Mouse (Mus musculus): ENCODE results near the gene Chrne. TPM values are rescaled to one million over a fixed set of nuclear protein-coding genes. Genes with fewer than 3 reads are reported as not detected.
A peak's percentile ranks its signal among the peaks of the same experiment; 100 is the strongest.
"Not testable (repeated sequence)": the region's sequence is repeated elsewhere in the genome, so short reads cannot be mapped to it uniquely, and the experiment has no call there.

Gene Chrne
- polyA plus RNA-seq, 1 experiment, result 0.99 TPM

DNA sequence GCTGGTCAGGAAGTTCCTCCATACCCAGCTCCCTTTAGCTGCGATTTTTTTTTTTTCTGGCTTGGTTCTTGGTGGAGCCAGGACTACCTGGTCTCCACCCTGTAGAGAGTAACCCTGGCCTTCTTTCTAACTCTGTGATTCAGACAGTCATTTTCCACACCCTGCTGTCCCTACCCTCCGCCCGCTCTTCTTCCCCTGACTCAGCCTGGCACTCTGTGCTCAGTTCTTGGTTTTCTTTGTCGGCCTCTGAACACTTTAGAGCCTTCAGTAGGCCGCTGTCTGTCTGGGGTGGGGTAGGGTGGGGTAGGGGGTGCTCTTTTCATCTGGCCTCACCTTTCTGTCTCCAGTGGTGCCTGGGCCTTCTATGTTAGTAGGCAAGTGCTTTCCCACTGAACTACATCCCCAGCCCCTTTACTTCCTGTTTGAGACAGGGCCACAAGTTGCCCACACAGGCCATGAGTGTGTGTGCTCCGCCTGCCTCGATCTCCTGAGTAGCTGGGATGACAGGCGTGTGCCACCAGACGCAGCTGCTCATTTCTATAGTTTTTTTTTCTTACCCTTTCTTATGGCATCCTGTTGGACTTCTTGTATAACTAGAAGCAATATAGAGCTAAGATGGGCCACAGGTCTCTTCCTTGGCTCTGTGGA is 39.2 kb downstream of the Chrne start:
- TF ChIP-seq CTCF (IDR thresholded peaks at IDR 0.05; ENCODE audit: extremely low read depth, insufficient read depth, insufficient read length, insufficient replicate concordance) (no peak), POLR2A (IDR thresholded peaks at IDR 0.05; ENCODE audit: low read depth, low read length) (no peak)
- Histone ChIP-seq H3K27me3 (ENCODE audit: control insufficient read depth, insufficient read depth, low read length) (no peaks in the 10 kb centered on the region), H3K36me3 (ENCODE audit: control insufficient read depth, insufficient read depth, low read length) (no peaks in the 10 kb centered on the region), H3K27ac (ENCODE audit: insufficient read depth, low read length) (peak overlapping the region; percentile 46), H3K4me3 (ENCODE audit: extremely low read depth, insufficient read depth, insufficient read length) (no peak overlapping the region), H3K4me1 (ENCODE audit: control insufficient read depth, insufficient read depth, insufficient read length) (peaks cover 7% of the 10 kb centered on the region; the same call in 1 of the 2 replicates)
- 41% methylated on average over 9 of the region's 9 CpGs for WGBS
- no peak for DNase-seq (ENCODE audit: low read depth in 1 of 2, low spot score in 2 of 2)

GRCm38 (mm10) chr11:70578962-70579361 is 40.1 kb downstream of the Chrne start:
- no peak overlapping the region for H3K27ac ChIP-seq (ENCODE audit: insufficient read depth, low read length)
- TF ChIP-seq CTCF (IDR thresholded peaks at IDR 0.05; ENCODE audit: extremely low read depth, insufficient read depth, insufficient read length, insufficient replicate concordance), result no peak
- TF ChIP-seq POLR2A (IDR thresholded peaks at IDR 0.05; ENCODE audit: low read depth, low read length), result no peak
- no peaks in the 10 kb centered on the region for H3K27me3 ChIP-seq (ENCODE audit: control insufficient read depth, insufficient read depth, low read length)
- no peak for DNase-seq (ENCODE audit: low read depth in 1 of 2, low spot score in 2 of 2)
- H3K4me1 ChIP-seq (ENCODE audit: control insufficient read depth, insufficient read depth, insufficient read length), result peaks cover 7% of the 10 kb centered on the region; the same call in 1 of the 2 replicates
- 80% methylated on average over 6 of the region's 6 CpGs for WGBS
- H3K36me3 ChIP-seq (ENCODE audit: control insufficient read depth, insufficient read depth, low read length), result peaks cover 2% of the 10 kb centered on the region
- no peak overlapping the region for H3K4me3 ChIP-seq (ENCODE audit: extremely low read depth, insufficient read depth, insufficient read length)

GRCm38 (mm10) chr11:70577201-70577600 is 41.8 kb downstream of the Chrne start:
- Histone ChIP-seq H3K36me3 (ENCODE audit: control insufficient read depth, insufficient read depth, low read length) (peaks cover 5% of the 10 kb centered on the region), H3K27me3 (ENCODE audit: control insufficient read depth, insufficient read depth, low read length) (no peaks in the 10 kb centered on the region), H3K4me1 (ENCODE audit: control insufficient read depth, insufficient read depth, insufficient read length) (peaks cover 7% of the 10 kb centered on the region; the same call in 1 of the 2 replicates), H3K27ac (ENCODE audit: insufficient read depth, low read length) (no peak overlapping the region), H3K4me3 (ENCODE audit: extremely low read depth, insufficient read depth, insufficient read length) (no peak overlapping the region)
- DNase-seq (ENCODE audit: low read depth in 1 of 2, low spot score in 2 of 2), result no peak
- 85% methylated on average over 3 of the region's 3 CpGs for WGBS
- TF ChIP-seq CTCF (IDR thresholded peaks at IDR 0.05; ENCODE audit: extremely low read depth, insufficient read depth, insufficient read length, insufficient replicate concordance) (no peak), POLR2A (IDR thresholded peaks at IDR 0.05; ENCODE audit: low read depth, low read length) (no peak)

DNA sequence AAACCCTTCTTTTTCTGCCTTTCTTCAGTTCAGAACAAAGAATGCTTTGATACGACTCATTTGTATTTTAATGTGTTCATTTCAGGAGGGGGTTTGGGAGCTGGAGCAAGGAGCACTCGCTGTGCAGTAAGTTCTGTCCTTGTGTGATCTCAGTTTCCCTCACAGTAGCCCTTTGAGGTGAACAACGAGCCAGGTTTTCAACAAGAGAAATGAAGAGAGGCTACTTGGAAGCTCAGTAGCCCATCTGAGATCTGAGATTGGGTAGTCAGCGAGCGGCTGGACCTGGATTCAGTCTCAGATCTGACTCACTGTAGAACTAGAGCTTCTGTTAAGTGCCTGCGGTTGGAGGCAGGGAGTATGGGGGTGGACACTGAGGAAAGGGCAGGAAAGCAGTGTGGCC is 45.1 kb downstream of the Chrne start:
- H3K36me3 ChIP-seq (ENCODE audit: control insufficient read depth, insufficient read depth, low read length), result peaks cover 5% of the 10 kb centered on the region
- no peaks in the 10 kb centered on the region for H3K27me3 ChIP-seq (ENCODE audit: control insufficient read depth, insufficient read depth, low read length)
- H3K4me1 ChIP-seq (ENCODE audit: control insufficient read depth, insufficient read depth, insufficient read length), result peaks cover under 1% of the 10 kb centered on the region; the same call in 1 of the 2 replicates
- H3K27ac ChIP-seq (ENCODE audit: insufficient read depth, low read length), result no peak overlapping the region
- DNase-seq (ENCODE audit: low read depth in 1 of 2, low spot score in 2 of 2), result no peak
- WGBS, result 95% methylated on average over 6 of the region's 6 CpGs
- no peak for TF ChIP-seq CTCF (IDR thresholded peaks at IDR 0.05; ENCODE audit: extremely low read depth, insufficient read depth, insufficient read length, insufficient replicate concordance)
- TF ChIP-seq POLR2A (IDR thresholded peaks at IDR 0.05; ENCODE audit: low read depth, low read length), result no peak
- no peak overlapping the region for H3K4me3 ChIP-seq (ENCODE audit: extremely low read depth, insufficient read depth, insufficient read length)

DNA sequence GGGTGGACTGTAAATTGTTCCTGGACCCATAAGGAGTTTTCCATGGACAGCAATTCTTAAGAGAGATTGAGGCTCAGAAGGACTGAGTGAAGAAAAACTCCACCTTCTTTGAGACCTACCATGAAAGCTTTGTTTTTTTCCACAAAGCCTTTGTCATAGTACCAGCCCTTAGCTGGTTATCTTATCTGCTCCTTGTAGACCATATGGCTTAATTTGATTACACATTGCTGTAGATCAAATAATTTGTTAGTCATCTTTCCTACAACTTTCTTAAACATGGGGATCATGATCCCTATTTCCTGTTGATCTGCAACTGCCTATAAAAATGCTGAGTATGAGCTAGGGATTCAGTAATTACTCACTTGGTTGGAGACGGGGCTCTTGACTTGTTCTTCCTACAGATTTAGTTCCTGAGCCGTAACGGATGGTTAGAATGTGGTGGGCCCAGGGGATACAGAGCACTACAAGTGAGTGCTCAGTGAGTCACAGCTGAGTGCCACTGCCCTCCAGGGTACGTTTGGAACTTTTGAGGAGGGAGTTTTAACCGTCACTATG is 46.6 kb downstream of the Chrne start:
- Histone ChIP-seq H3K27me3 (ENCODE audit: control insufficient read depth, insufficient read depth, low read length) (no peaks in the 10 kb centered on the region), H3K27ac (ENCODE audit: insufficient read depth, low read length) (no peak overlapping the region), H3K4me1 (ENCODE audit: control insufficient read depth, insufficient read depth, insufficient read length) (no peaks in the 10 kb centered on the region; the same call in 1 of the 2 replicates), H3K36me3 (ENCODE audit: control insufficient read depth, insufficient read depth, low read length) (peaks cover 5% of the 10 kb centered on the region), H3K4me3 (ENCODE audit: extremely low read depth, insufficient read depth, insufficient read length) (no peak overlapping the region)
- TF ChIP-seq CTCF (IDR thresholded peaks at IDR 0.05; ENCODE audit: extremely low read depth, insufficient read depth, insufficient read length, insufficient replicate concordance), result no peak
- TF ChIP-seq POLR2A (IDR thresholded peaks at IDR 0.05; ENCODE audit: low read depth, low read length), result no peak
- DNase-seq (ENCODE audit: low read depth in 1 of 2, low spot score in 2 of 2), result no peak
- WGBS, result 67% methylated on average over 5 of the region's 5 CpGs

GRCm38 (mm10) chr11:70571641-70572040 is 47.4 kb downstream of the Chrne start:
- Histone ChIP-seq H3K27ac (ENCODE audit: insufficient read depth, low read length) (no peak overlapping the region), H3K4me1 (ENCODE audit: control insufficient read depth, insufficient read depth, insufficient read length) (no peaks in the 10 kb centered on the region; the same call in 1 of the 2 replicates), H3K4me3 (ENCODE audit: extremely low read depth, insufficient read depth, insufficient read length) (no peak overlapping the region), H3K27me3 (ENCODE audit: control insufficient read depth, insufficient read depth, low read length) (no peaks in the 10 kb centered on the region), H3K36me3 (ENCODE audit: control insufficient read depth, insufficient read depth, low read length) (peaks cover 5% of the 10 kb centered on the region)
- 92% methylated on average over 1 of the region's 1 CpGs for WGBS
- no peak for DNase-seq (ENCODE audit: low read depth in 1 of 2, low spot score in 2 of 2)
- TF ChIP-seq POLR2A (IDR thresholded peaks at IDR 0.05; ENCODE audit: low read depth, low read length) (no peak), CTCF (IDR thresholded peaks at IDR 0.05; ENCODE audit: extremely low read depth, insufficient read depth, insufficient read length, insufficient replicate concordance) (no peak)

GRCm38 (mm10) chr11:70570614-70571013 is 48.4 kb downstream of the Chrne start:
- DNase-seq (ENCODE audit: low read depth in 1 of 2, low spot score in 2 of 2); H3K4me1 ChIP-seq (ENCODE audit: control insufficient read depth, insufficient read depth, insufficient read length): not testable (repeated sequence)
- 90% methylated on average over 1 of the region's 1 CpGs for WGBS

More at GRCm38 (mm10) chr11:70570614-70571013, 48.4 kb downstream of the Chrne start:
- not testable (repeated sequence) for H3K27me3 ChIP-seq (ENCODE audit: control insufficient read depth, insufficient read depth, low read length); H3K27ac ChIP-seq (ENCODE audit: insufficient read depth, low read length); H3K36me3 ChIP-seq (ENCODE audit: control insufficient read depth, insufficient read depth, low read length); H3K4me3 ChIP-seq (ENCODE audit: extremely low read depth, insufficient read depth, insufficient read length)

All from spleen, adult 2 months (tissue).